Mouse (Mus musculus) kidney, postnatal 10 days (tissue): Measurements from ENCODE around the gene Setd5.
A peak's percentile ranks its signal among the peaks of the same experiment; 100 is the strongest.

Experiments used
- DNase-seq: peaks from one replicate; pipeline ENCODE4 v3.0.0; 2021; ENCODE audit warnings: mixed read lengths

Setd5 gene

GRCm38 (mm10) chr6:113144764-113145163, 67.6 kb downstream of the Setd5 start:
- DNase-seq, result no peak

GRCm38 (mm10) chr6:113145249-113145648, 68.1 kb downstream of the Setd5 start:
- no peak for DNase-seq

GRCm38 (mm10) chr6:113154071-113154470, 76.9 kb downstream of the Setd5 start:
- no peak for DNase-seq

GRCm38 (mm10) chr6:113154886-113155285, 77.7 kb downstream of the Setd5 start:
- no peak for DNase-seq

GRCm38 (mm10) chr6:113156064-113156463, 78.9 kb downstream of the Setd5 start:
- DNase-seq, result no peak

- DNase-seq, result no peak
Measured at GRCm38 (mm10) chr6:113160106-113160505, 82.9 kb downstream of the Setd5 start.

GRCm38 (mm10) chr6:113161982-113162381, 84.8 kb downstream of the Setd5 start:
- DNase-seq, result no peak

- DNase-seq, result no peak
Measured at GRCm38 (mm10) chr6:113163513-113163912, 86.3 kb downstream of the Setd5 start.

- peak; percentile 80 for DNase-seq
Measured at GRCm38 (mm10) chr6:113166661-113167251, 89.6 kb downstream of the Setd5 start.

GRCm38 (mm10) chr6:113168316-113168975, 91.3 kb downstream of the Setd5 start:
- DNase-seq, result no peak

- no peak for DNase-seq
Measured at GRCm38 (mm10) chr6:113169852-113170251, 92.7 kb downstream of the Setd5 start.

GRCm38 (mm10) chr6:113170651-113171050, 93.5 kb downstream of the Setd5 start:
- DNase-seq, result no peak

GRCm38 (mm10) chr6:113172011-113172410, 94.8 kb downstream of the Setd5 start:
- DNase-seq, result no peak

GRCm38 (mm10) chr6:113172568-113172967, 95.4 kb downstream of the Setd5 start:
- peak; percentile 71 for DNase-seq

- DNase-seq, result no peak
Measured at GRCm38 (mm10) chr6:113175469-113175868, 98.3 kb downstream of the Setd5 start.

GRCm38 (mm10) chr6:113176613-113177012, 99.4 kb downstream of the Setd5 start:
- no peak for DNase-seq

- no peak for DNase-seq
Measured at GRCm38 (mm10) chr6:113178286-113179194, 101.4 kb downstream of the Setd5 start.

- no peak for DNase-seq
Measured at GRCm38 (mm10) chr6:113179195-113179733, 102.1 kb downstream of the Setd5 start.

GRCm38 (mm10) chr6:113184163-113184562, 107.0 kb downstream of the Setd5 start:
- peak; percentile 79 for DNase-seq

GRCm38 (mm10) chr6:113184866-113185525, 107.8 kb downstream of the Setd5 start:
- DNase-seq, result no peak

GRCm38 (mm10) chr6:113193765-113194460, 116.7 kb downstream of the Setd5 start:
- peak; percentile 75 for DNase-seq

GRCm38 (mm10) chr6:113194517-113194840, 117.3 kb downstream of the Setd5 start:
- DNase-seq, result no peak
